Mouse (Mus musculus) adrenal gland, postnatal 4 days (tissue): Measurements from ENCODE around the gene Htr5b. TPM values are rescaled to one million over a fixed set of nuclear protein-coding genes. Genes with fewer than 3 reads are reported as not detected.

Experiments
- DNase-seq, 2 experiments: peaks; one replicate each; pipeline ENCODE4 v3.0.0; 2021 to 2022; ENCODE audit warnings: low spot score in 2 of 2, mixed read lengths in 2 of 2
- long read RNA-seq, 2 experiments: library from polyadenylated mRNA; stranded (forward); transcript quantifications; one replicate each; pipeline ENCODE4 v2.0.0; 2021
- total RNA-seq, 2 experiments: library from RNA; stranded (reverse); gene quantifications; 2 replicates each; pipeline ENCODE4 v1.2.3; 2021

Htr5b gene
- not detected for total RNA-seq
- long read RNA-seq, experiment 1, partial matches to known transcripts, result 0 of 1 reads
- long read RNA-seq, experiment 1, other reads (novel, unspliced or antisense), result 0 of 1 reads
- long read RNA-seq, experiment 2, result 0 reads

DNA sequence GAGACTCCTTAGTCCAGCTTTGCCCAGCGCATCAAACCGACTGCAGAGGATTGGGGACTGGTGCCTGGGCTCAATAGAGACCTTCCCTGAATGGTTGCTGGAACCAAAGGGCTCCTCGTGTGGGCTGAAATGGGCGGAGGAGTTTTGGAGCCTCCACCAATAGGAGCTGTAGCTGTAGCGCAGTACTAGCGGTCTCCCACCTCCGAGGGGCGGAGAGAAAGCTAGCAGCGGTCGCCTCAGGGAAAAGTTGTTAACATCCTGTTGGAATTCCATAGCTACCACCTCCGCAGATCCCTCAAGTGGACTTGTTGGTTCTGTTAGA, at the start of gene Htr5b:
Htr5b (minus strand) TSS at position 67 of the 322 bp plus-strand sequence.
- DNase-seq, result no peak

- no peak for DNase-seq
Measured at GRCm38 (mm10) chr1:121577491-121577890, 49.2 kb upstream of the Htr5b start.

- no peak for DNase-seq
Measured at GRCm38 (mm10) chr1:121570522-121570921, 42.3 kb upstream of the Htr5b start.

- peak; percentile 91 to 98 for DNase-seq
Measured at GRCm38 (mm10) chr1:121567521-121568489, 39.5 kb upstream of the Htr5b start, which contains the start of gene Ddx18. Gene Ddx18, minus strand, starts transcription at chr1:121567989.

DNA sequence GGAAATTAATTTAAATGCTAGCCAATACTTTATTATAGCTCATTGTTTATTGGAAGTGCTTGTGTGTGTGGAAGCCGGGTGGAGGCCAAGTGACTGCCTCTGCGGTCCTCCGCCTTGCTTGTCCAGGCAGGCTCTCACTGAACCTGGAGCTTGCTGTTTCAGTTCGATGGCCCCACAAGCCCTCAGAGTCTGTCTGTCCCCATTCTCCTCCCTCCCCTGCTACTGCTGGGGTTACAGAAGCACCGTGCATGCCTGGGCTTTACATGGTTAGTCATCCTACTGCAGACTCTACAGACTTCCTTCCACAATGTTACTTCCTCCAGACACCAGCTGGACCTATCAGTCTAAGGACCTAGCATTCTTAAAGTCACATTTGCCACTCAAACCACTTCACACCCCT, 29.6 kb upstream of the Htr5b start:
- no peak for DNase-seq

DNA sequence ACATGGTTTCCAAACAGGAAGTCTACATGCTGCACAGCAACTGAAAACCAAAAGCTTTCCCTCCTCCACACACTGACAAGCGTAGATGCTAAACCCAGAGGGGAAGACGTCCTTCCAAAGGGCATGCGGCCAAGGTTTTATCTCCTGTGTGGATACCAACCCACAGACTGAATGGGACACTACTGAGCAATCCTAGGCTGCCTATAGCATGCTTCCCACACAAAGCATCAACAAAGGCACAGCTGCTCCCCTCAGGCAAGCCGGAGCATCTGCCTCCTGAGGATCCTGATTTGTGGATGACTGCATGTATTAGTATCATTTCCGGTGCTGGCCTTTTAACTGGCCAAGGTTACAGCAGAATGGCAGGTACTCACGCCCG, 23.2 kb upstream of the Htr5b start:
- no peak for DNase-seq

DNA sequence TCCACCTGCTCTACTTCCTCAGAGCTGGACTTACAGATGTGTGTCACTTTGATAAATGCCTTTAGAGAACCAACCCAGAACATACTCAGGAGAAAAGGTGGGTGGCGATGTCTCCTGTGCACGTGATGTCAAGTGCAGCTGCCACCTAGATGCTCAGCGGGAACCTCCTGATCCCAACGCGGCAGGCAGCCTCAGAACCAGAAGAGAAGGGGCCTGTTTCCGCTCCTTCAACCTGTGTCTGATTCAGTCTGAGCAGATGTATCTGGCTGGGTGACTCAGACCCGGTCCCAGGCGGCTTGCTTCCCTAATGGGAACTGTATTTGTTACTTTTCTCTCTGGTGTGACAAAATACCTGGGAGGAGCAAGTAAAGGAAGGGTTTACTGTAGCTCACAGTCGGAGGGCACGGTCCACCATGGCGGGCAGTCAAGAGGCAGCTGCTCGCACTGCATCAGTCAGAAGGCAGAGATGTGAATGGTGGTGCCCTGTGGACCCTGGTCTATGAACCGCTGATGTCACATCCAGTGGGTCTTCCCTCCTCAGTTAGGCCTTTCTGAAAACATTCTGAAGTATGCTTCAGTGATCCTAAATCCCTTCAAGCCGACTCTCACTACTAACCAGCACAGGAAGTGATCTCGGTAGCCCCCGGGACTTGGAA, 22.7 kb upstream of the Htr5b start:
- no peak for DNase-seq

DNA sequence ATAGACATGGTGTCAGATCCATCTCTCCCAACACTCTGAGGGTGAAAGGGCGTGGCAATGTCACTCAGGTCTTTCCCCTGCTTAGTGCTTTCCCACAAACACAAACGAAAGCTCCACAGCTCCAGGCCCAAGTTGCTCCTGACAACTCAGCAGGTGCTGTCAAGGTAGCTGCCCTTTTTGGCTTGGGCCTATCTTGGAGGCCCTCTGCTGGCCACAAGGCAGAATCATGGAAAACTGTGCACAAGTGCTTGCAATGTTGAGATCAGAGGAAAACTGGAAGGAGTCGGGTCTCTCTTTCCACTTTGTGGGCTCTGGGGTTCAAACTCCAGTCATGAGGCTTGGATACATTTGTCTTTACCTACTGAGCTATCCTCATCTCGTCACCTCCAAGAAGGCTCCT, 21.2 kb upstream of the Htr5b start:
- no peak for DNase-seq

GRCm38 (mm10) chr1:121548667-121549066, 20.4 kb upstream of the Htr5b start:
- no peak for DNase-seq

- DNase-seq, result no peak
Measured at GRCm38 (mm10) chr1:121546844-121547243, 18.6 kb upstream of the Htr5b start.

DNA sequence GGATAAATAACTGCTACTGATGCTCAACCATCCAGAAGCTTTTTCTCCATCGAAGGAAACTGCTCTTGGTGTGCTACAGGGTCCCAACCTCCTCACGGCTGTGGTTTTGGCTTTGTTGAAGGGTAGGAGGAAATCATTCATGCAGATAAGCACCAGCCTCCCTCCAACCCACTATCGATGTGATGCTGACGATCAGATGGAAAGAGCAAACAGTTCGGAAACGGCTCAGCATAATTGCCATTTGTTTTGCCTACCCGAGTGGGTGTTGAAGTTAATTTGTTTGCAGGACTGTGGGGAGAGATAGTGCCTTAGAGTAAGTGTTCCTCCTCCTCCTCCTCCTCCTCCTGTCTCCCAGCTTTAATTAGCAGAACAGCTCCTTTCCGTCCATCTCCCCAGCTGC, 12.1 kb upstream of the Htr5b start:
- DNase-seq, result no peak

- no peak for DNase-seq
Measured at GRCm38 (mm10) chr1:121531439-121531838, 3.2 kb upstream of the Htr5b start.

DNA sequence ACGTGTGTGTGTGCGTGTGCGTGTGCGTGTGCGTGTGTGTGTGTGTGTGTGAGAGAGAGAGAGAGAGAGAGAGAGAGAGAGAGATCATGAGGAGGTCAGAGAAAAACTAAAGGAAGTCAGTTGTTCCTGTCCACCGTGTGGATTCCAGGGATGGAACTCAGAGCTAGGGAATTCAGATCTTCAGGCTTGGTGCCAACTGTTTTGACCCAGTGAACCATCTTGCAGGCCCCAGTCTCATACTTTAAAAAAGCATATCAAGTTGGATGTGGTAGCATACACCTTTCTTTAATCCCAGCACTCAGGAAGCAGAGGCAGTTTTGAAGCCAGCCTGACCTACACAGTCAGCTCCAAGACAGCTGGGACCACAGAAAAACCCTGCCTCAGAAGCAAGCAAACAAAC, 1.0 kb upstream of the Htr5b start:
- DNase-seq, result no peak

- no peak for DNase-seq
Measured at GRCm38 (mm10) chr1:121527600-121528398, 466 bp downstream of the Htr5b start.

- no peak for DNase-seq
Measured at GRCm38 (mm10) chr1:121527061-121527460, 1.2 kb downstream of the Htr5b start.

- DNase-seq, result no peak
Measured at GRCm38 (mm10) chr1:121518609-121519008, 9.7 kb downstream of the Htr5b start.

- no peak for DNase-seq
Measured at GRCm38 (mm10) chr1:121511966-121512365, 16.3 kb downstream of the Htr5b start.

DNA sequence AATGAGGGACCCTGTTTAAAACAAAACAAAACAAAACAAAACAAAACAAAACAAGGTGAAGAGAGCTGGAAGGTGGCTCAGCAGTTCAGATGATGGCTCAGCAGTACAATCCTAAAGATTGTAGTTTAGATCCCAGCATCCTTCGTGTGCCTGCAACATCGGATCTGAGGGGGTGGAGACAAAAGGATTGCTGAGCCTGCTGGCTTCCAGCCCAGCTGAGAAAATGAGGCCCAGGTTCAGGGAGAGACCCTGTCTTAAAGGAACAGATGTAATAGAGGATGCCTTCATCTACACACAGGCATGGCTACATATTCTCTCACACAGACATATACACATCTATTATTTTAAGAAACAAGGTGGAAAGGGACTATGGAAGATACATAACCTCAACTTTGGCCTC, 17.1 kb downstream of the Htr5b start:
- DNase-seq, result no peak

GRCm38 (mm10) chr1:121510420-121511140, 17.7 kb downstream of the Htr5b start:
- DNase-seq, result no peak

DNA sequence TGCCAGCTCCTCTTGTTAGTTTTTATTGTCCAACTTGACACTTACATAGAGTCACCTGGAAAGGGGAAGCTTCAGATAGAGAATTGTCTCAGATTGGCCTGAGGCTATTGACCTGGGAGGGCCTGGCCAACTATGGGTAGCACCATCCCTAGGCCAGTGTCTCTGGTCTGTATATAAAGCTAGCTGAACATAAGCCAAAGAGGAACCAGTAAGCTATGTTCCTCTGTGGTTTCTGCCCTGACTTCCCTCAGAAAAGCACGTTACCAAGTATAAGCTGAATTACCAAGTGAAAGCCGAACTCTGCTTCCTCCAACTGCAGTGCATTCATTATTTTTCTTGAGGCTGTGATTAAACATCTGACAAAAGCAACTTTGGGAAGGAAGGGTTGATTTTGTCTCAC, 19.5 kb downstream of the Htr5b start:
- no peak for DNase-seq

GRCm38 (mm10) chr1:121497093-121497492, 31.2 kb downstream of the Htr5b start:
- DNase-seq, result no peak
